Mouse (Mus musculus): Measurements from ENCODE around the gene Bcl3. TPM values are rescaled to one million over a fixed set of nuclear protein-coding genes. Genes with fewer than 3 reads are reported as not detected.
A peak's percentile ranks its signal among the peaks of the same experiment; 100 is the strongest.

Gene Bcl3
- total and polyA plus RNA-seq, 3 experiments, result 3.2 to 25.2 (median 15.8) TPM

DNA sequence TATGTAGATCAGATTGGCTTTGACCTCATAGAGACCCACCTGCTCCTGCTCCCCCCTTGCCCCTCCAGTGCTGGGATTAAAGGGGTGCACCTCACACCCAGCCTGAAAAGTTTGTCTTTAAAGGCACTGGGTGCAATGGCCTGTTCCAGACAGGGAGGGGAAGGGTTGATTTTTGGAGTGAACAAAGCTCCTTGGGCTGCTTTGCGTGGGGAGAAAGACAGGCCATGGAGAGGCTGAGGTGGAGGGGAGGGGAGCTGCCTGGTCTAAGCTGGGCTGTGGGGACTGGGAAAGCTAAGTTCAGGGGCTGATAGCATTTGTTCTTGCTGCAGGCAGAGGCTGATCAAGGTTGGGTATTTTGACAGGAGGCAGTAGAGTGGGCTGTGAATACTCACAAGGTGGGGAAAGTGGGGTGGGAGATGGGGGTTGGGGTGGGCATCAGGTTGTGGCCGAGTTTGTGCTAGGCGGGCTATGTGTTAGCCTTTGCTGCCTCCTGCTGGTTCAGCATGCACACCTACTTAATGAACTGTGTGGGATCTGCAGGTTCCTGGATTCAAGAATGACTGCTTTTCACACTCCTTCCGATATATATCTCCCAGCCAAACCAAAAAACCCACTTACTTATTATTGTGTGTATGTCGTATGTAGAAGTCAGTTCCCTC, 49.5 kb upstream of the Bcl3 start:
- no peak for TF ChIP-seq CHD2 (IDR thresholded peaks at IDR 0.05; ENCODE audit: low read length)
- peak; percentile 70 to 94 for TF ChIP-seq CTCF (conservative IDR thresholded peaks at IDR 0.05 in 1 of 2, IDR thresholded peaks at IDR 0.05 in 1 of 2; ENCODE audit: low read depth in 2 of 2, low read length in 2 of 2)
- TF ChIP-seq ZC3H11A (IDR thresholded peaks at IDR 0.05; ENCODE audit: low read depth, low read length), result peak; percentile 74
- peak; percentile 93 for TF ChIP-seq SMC3 (IDR thresholded peaks at IDR 0.05; ENCODE audit: low read depth, low read length)
- 0 out of 2 replicates have a peak, but pooled peaks have one; percentile 19 for TF ChIP-seq ELF1 (IDR thresholded peaks at IDR 0.05; ENCODE audit: low read depth, low read length)
- TF ChIP-seq KAT2A (IDR thresholded peaks at IDR 0.05; ENCODE audit: insufficient replicate concordance, low read length), result no peak
- peak; percentile 38; the same call in 1 of the 2 replicates for TF ChIP-seq NELFE (IDR thresholded peaks at IDR 0.05; ENCODE audit: low read depth, low read length)
- TF ChIP-seq RAD21 (IDR thresholded peaks at IDR 0.05; ENCODE audit: low read depth, low read length), result peak; percentile 93
- peak; percentile 68 for DNase-seq (ENCODE audit: extremely low read depth)
- peaks cover 0 to 8% of the 10 kb centered on the region in 2 experiments for H3K36me3 ChIP-seq (replicated peaks in 1 of 2; ENCODE audit: control insufficient read depth in 1 of 2, insufficient read depth in 1 of 2, low read length in 1 of 2)
- no peak overlapping the region for H3K4me3 ChIP-seq (replicated peaks in 1 of 3; ENCODE audit: low read depth in 2 of 3, low read length in 2 of 3, poor library complexity in 1 of 3)
- H3K27me3 ChIP-seq (replicated peaks), result no peaks in the 10 kb centered on the region
- H3K9me3 ChIP-seq (replicated peaks; ENCODE audit: low read length), result no peaks in the 10 kb centered on the region
- no peak overlapping the region for H3K9ac ChIP-seq (ENCODE audit: insufficient read depth, low read depth)
- peak overlapping the region; percentile 45 for H3K27ac ChIP-seq (ENCODE audit: insufficient read depth, low read depth)
- dilution Hi-C loops (cut with MboI; ENCODE audit: extremely low pct_ligation_motif_present, extremely low pct_unique_long_range_greater_than_20kb, low sequenced_read_pairs) (no loop called here), in situ Hi-C loops (cut with MboI; ENCODE audit: low pct_ligation_motif_present, low pct_unique_long_range_greater_than_20kb, low sequenced_read_pairs) (loop anchor here (5.0 to 25.0 kb wide), 4 partner anchors 70 to 460 kb away; partner anchors contain the start of genes Bloc1s3, Ckm, Clptm1 and Klc3)
- peaks cover 16 to 49% of the 10 kb centered on the region in 2 experiments for H3K4me1 ChIP-seq (ENCODE audit: control insufficient read depth in 1 of 2, insufficient read depth in 2 of 2)
- 0 out of 2 replicates have a peak overlapping the region, but pooled peaks have one; percentile 41 for H3K4me2 ChIP-seq (ENCODE audit: insufficient read depth, low read depth, poor library complexity, severe bottlenecking)
- H3K79me2 ChIP-seq (replicated peaks; ENCODE audit: control insufficient read depth, extremely low read depth, insufficient read depth, poor library complexity, severe bottlenecking), result no peaks in the 10 kb centered on the region

DNA sequence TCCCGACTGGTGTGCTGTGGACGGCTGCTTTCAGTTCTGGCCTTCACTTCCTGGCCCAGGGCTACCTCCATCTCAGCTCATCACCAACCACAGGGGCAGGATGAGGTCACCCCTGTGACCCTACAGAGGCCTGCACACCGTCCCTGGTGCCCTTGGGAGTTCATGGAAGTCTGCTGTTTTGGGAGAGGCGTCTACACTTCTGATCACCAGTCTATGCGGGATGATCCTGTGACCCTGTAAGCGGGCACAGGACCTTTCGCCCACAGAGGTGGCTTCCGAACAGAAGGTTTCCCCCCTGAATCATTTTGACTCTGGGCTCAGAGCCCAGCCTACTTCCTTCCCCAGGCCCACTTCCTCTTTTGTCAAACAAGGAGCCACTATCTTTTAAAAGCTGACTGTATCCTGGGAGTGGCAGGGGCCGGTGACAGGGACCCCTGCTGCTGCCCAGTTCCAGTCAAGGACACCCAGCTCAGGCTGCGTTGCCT, 48.6 kb upstream of the Bcl3 start:
- in situ Hi-C loops (cut with MboI; ENCODE audit: low pct_ligation_motif_present, low pct_unique_long_range_greater_than_20kb, low sequenced_read_pairs), result loop anchor here (5.0 to 25.0 kb wide), 4 partner anchors 69 to 459 kb away; partner anchors contain the start of genes Bloc1s3, Ckm, Clptm1 and Klc3
- Histone ChIP-seq H3K4me2 (ENCODE audit: insufficient read depth, low read depth, poor library complexity, severe bottlenecking) (peak overlapping the region; percentile 41; the same call in 1 of the 2 replicates), H3K4me1 (ENCODE audit: control insufficient read depth in 1 of 2, insufficient read depth in 2 of 2) (peaks cover 14 to 50% of the 10 kb centered on the region in 2 experiments), H3K79me2 (replicated peaks; ENCODE audit: control insufficient read depth, extremely low read depth, insufficient read depth, poor library complexity, severe bottlenecking) (no peaks in the 10 kb centered on the region), H3K27ac (ENCODE audit: insufficient read depth, low read depth) (peak overlapping the region; percentile 77), H3K4me3 (replicated peaks in 1 of 3; ENCODE audit: low read depth in 2 of 3, low read length in 2 of 3, poor library complexity in 1 of 3) (peak overlapping the region; percentile 26 to 65 (median 61)), H3K9me3 (replicated peaks; ENCODE audit: low read length) (no peaks in the 10 kb centered on the region), H3K36me3 (replicated peaks in 1 of 2; ENCODE audit: control insufficient read depth in 1 of 2, insufficient read depth in 1 of 2, low read length in 1 of 2) (peaks cover 0 to 8% of the 10 kb centered on the region in 2 experiments), H3K9ac (ENCODE audit: insufficient read depth, low read depth) (peak overlapping the region; percentile 20), H3K27me3 (replicated peaks) (no peaks in the 10 kb centered on the region)
- dilution Hi-C loops (cut with MboI; ENCODE audit: extremely low pct_ligation_motif_present, extremely low pct_unique_long_range_greater_than_20kb, low sequenced_read_pairs), result no loop called here
- DNase-seq (ENCODE audit: extremely low read depth), result peak; percentile 83
- TF ChIP-seq E2F4 (IDR thresholded peaks at IDR 0.05; ENCODE audit: insufficient replicate concordance, low read depth, low read length), result no peak
- TF ChIP-seq ELF1 (IDR thresholded peaks at IDR 0.05; ENCODE audit: low read depth, low read length), result peak; percentile 83
- TF ChIP-seq JUND (conservative IDR thresholded peaks at IDR 0.05; ENCODE audit: low read depth, low read length), result no peak; the same call in 1 of the 2 replicates
- TF ChIP-seq PAX5 (IDR thresholded peaks at IDR 0.05; ENCODE audit: low read length), result no peak
- peak; percentile 60 for TF ChIP-seq HCFC1 (IDR thresholded peaks at IDR 0.05; ENCODE audit: low read depth, low read length)
- TF ChIP-seq MAZ (IDR thresholded peaks at IDR 0.05; ENCODE audit: low read depth, low read length), result peak; percentile 89
- peak; percentile 75; the same call in 1 of the 2 replicates for TF ChIP-seq MEF2A (IDR thresholded peaks at IDR 0.05; ENCODE audit: borderline replicate concordance, low read depth, low read length)
- peak; percentile 85 for TF ChIP-seq NELFE (IDR thresholded peaks at IDR 0.05; ENCODE audit: low read depth, low read length)
- no peak for TF ChIP-seq GABPA (IDR thresholded peaks at IDR 0.05; ENCODE audit: insufficient replicate concordance, low read depth, low read length)
- no peak for TF ChIP-seq UBTF (IDR thresholded peaks at IDR 0.05; ENCODE audit: low read depth, low read length)
- peak; percentile 72 for TF ChIP-seq ETS1 (conservative IDR thresholded peaks at IDR 0.05; ENCODE audit: low read depth, low read length)
- no peak; the same call in 1 of the 2 replicates for TF ChIP-seq RCOR1 (conservative IDR thresholded peaks at IDR 0.05; ENCODE audit: low read depth, low read length)
- TF ChIP-seq ZNF384 (IDR thresholded peaks at IDR 0.05; ENCODE audit: low read depth, low read length), result no peak
- TF ChIP-seq MAFK (IDR thresholded peaks at IDR 0.05; ENCODE audit: insufficient replicate concordance, low read length), result peak; percentile 51; the same call in 1 of the 2 replicates
- TF ChIP-seq BHLHE40 (IDR thresholded peaks at IDR 0.05; ENCODE audit: low read depth, low read length), result peak; percentile 63
- TF ChIP-seq USF1 (IDR thresholded peaks at IDR 0.05; ENCODE audit: low read depth, low read length), result no peak
- peak; percentile 14; the same call in 1 of the 2 replicates for TF ChIP-seq NRF1 (IDR thresholded peaks at IDR 0.05; ENCODE audit: low read depth, low read length)
- TF ChIP-seq MAX (IDR thresholded peaks at IDR 0.05; ENCODE audit: low read length), result peak; percentile 47; the same call in 1 of the 2 replicates
- TF ChIP-seq ZMIZ1 (IDR thresholded peaks at IDR 0.05; ENCODE audit: low read depth, low read length), result peak; percentile 85
- TF ChIP-seq ZC3H11A (IDR thresholded peaks at IDR 0.05; ENCODE audit: low read depth, low read length), result no peak
- TF ChIP-seq TCF12 (IDR thresholded peaks at IDR 0.05; ENCODE audit: low read depth, low read length), result peak; percentile 78
- 0 out of 2 replicates have a peak, but pooled peaks have one; percentile 40 for TF ChIP-seq MYC (IDR thresholded peaks at IDR 0.05; ENCODE audit: low read depth, low read length)
- no peak; the same call in 1 of the 2 replicates for TF ChIP-seq RAD21 (IDR thresholded peaks at IDR 0.05; ENCODE audit: low read depth, low read length)
- peak; percentile 84 for TF ChIP-seq SIN3A (IDR thresholded peaks at IDR 0.05; ENCODE audit: low read length)
- 0 out of 2 replicates have a peak, but pooled peaks have one; percentile 21 for TF ChIP-seq MXI1 (IDR thresholded peaks at IDR 0.05; ENCODE audit: low read depth, low read length)

All from CH12.LX (cell line).